Mouse (Mus musculus) olfactory bulb, adult 2 months (tissue): Measurements from ENCODE around the gene Gm20696. TPM values are rescaled to one million over a fixed set of nuclear protein-coding genes. Genes with fewer than 3 reads are reported as not detected.

ENCODE experiments used
- H3K27ac ChIP-seq: fragments of 200-500 bp; 2 replicates; pipeline ENCODE4 v1.5.1; 2012; ENCODE audit warnings: low read depth, low read length; ENCODE audit not compliant: insufficient read depth
- H3K4me1 ChIP-seq: fragments of 200-500 bp; 2 replicates; pipeline ENCODE4 v1.6.1; 2012; ENCODE audit warnings: low read length; ENCODE audit not compliant: control insufficient read depth, insufficient read depth
- H3K4me3 ChIP-seq: fragments of 200-500 bp; 2 replicates; pipeline ENCODE4 v1.5.1; 2012; ENCODE audit warnings: mild to moderate bottlenecking, low read depth, low read length, moderate library complexity; ENCODE audit not compliant: insufficient read depth
- CTCF ChIP-seq: fragments of 200-500 bp; IDR thresholded peaks from 2 replicates; pipeline ENCODE4 v1.5.1; 2012; ENCODE audit warnings: low read depth, mild to moderate bottlenecking, low read length, moderate library complexity; ENCODE audit not compliant: insufficient read depth
- POLR2A ChIP-seq: fragments of 200-500 bp; IDR thresholded peaks from 2 replicates; pipeline ENCODE4 v1.6.1; 2012; ENCODE audit warnings: mild to moderate bottlenecking, low read depth, low read length, moderate library complexity; ENCODE audit not compliant: insufficient read depth
- WGBS: fragments of 180-500 bp; shearing (Covaris S2); methylation state at CpG from one replicate; pipeline ENCODE4 v1.1.7; 2018; 5-methylcytosine and 5-hydroxymethylcytosine counted together
- polyA plus RNA-seq: library from polyadenylated mRNA; stranded (reverse); fragments of >200 nt; gene quantifications from 2 replicates; pipeline ENCODE4 v1.2.4, GENCODE M21; 2012; ENCODE audit warnings: low replicate concordance; ENCODE audit not compliant: missing spikeins, insufficient read depth, insufficient read length

Gm20696 gene
- polyA plus RNA-seq, 1 experiment = not detected

GRCm38 (mm10) chr6:99428961-99429360 is 237.6 kb downstream of the Gm20696 start:
- TF ChIP-seq POLR2A (no peak), CTCF (no peak)
- WGBS = 94% methylated on average over 2 of the region's 2 CpGs

GRCm38 (mm10) chr6:99427301-99427700 is 239.3 kb downstream of the Gm20696 start:
- WGBS = 79% methylated on average over 4 of the region's 4 CpGs
- TF ChIP-seq CTCF = no peak
- TF ChIP-seq POLR2A = no peak
- no peak overlapping the region for H3K4me3 ChIP-seq
- no peak overlapping the region for H3K27ac ChIP-seq
- H3K4me1 ChIP-seq = no peaks in the 10 kb centered on the region

More at GRCm38 (mm10) chr6:99428961-99429360, 237.6 kb downstream of the Gm20696 start:
- H3K4me1 ChIP-seq = no peaks in the 10 kb centered on the region
- H3K4me3 ChIP-seq = no peak overlapping the region
- H3K27ac ChIP-seq = no peak overlapping the region

DNA sequence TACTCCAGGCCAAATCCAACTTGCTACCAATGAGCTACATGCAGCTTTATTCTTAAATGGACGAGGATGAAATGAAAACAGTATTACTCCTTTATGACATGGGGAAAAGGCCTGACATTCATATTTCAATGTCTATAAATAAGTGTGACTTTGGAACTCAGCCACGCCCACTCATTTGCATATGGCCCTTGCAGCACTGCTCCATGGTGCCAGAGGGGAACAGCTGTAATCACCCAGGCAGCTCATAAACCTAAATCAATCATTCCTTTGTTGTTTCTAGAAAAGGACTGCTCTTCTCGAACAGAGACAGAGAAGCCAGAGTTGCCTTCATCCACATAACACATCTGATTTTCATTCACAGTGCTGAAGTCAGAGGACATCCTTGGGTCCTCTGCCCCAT is 241.6 kb downstream of the Gm20696 start:
- H3K4me3 ChIP-seq = no peak overlapping the region
- 0 out of 2 replicates have a peak, but pooled peaks cover 3% of the 10 kb centered on the region for H3K4me1 ChIP-seq
- no peak overlapping the region for H3K27ac ChIP-seq
- TF ChIP-seq CTCF = no peak
- WGBS = 81% methylated on average over 3 of the region's 3 CpGs

GRCm38 (mm10) chr6:99420666-99421065 is 245.9 kb downstream of the Gm20696 start:
- WGBS = 90% methylated on average over 8 of the region's 8 CpGs
- Histone ChIP-seq H3K27ac (no peak overlapping the region), H3K4me3 (no peak overlapping the region), H3K4me1 (0 out of 2 replicates have a peak, but pooled peaks cover 3% of the 10 kb centered on the region)
- TF ChIP-seq POLR2A (no peak), CTCF (no peak)

DNA sequence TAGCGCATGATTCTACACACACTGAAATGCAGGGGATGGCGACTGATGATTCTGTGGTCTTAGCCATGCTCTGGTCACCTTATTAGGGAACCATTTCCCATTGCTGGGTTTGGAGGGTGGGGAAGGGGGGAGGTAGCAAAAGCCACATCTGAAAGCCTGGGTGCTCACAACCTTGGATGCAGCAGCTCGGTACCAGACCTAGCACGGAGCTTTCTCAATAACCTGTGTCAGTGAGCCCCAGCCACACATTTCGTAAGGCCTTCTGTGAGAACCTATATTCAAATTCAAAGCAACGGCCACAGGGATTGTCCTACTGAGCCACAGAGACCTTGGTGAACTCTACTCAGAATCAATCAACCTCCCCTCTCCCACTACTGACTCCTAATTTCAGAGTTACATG is 254.0 kb downstream of the Gm20696 start:
- H3K27ac ChIP-seq = no peak overlapping the region
- 93% methylated on average over 6 of the region's 6 CpGs for WGBS
- TF ChIP-seq CTCF = no peak
- no peak for TF ChIP-seq POLR2A
- H3K4me1 ChIP-seq = peaks cover 2% of the 10 kb centered on the region; the same call in 1 of the 2 replicates
- no peak overlapping the region for H3K4me3 ChIP-seq

DNA sequence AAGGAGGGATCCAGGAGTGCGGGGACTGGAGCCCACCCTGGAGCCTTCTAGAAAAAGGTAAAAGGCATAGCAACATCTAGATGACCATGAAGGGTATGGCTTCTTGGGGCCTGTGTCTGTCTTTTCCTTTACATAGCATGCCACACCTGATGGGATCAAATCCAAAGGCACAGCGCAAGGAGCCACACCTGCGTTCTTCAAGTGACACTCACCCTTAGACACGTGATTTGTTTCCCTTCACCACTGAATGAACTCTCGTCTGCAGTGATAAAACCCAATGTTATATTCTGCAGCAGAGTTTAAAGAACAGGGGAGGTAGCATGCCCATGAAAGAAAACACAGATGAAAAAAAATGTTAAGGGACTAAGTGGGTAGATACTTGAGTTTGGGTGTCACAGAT is 257.0 kb downstream of the Gm20696 start:
- no peak for TF ChIP-seq CTCF
- TF ChIP-seq POLR2A = no peak
- Histone ChIP-seq H3K4me1 (peaks cover 4% of the 10 kb centered on the region; the same call in 1 of the 2 replicates), H3K4me3 (no peak overlapping the region), H3K27ac (no peak overlapping the region)
- whole genome bisulfite sequencing = 96% methylated on average over 5 of the region's 5 CpGs

DNA sequence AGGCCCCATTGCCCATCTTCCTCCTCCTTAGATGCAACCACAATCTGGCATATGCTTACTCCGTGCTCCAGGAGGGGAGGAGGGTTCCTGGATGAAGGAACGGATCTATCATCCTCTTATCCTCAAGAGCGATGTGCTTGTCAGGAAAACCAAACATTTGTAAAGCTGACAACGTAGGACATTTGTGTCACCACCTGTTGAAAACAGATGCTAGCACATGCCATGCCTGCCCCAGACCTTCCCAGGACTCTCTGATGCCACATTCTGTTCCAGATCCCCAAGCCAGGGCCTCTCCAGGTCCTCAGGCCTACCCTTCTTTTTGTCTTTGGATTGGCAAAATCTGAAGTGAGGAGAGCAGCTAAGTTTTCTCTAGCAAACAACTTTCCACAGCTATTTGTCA is 257.7 kb downstream of the Gm20696 start:
- H3K4me1 ChIP-seq = peaks cover 4% of the 10 kb centered on the region; the same call in 1 of the 2 replicates
- TF ChIP-seq POLR2A (no peak), CTCF (no peak)
- H3K4me3 ChIP-seq = no peak overlapping the region
- 97% methylated on average over 4 of the region's 4 CpGs for WGBS
- no peak overlapping the region for H3K27ac ChIP-seq

GRCm38 (mm10) chr6:99403755-99404390 is 262.7 kb downstream of the Gm20696 start:
- H3K27ac ChIP-seq = no peak overlapping the region
- TF ChIP-seq CTCF (no peak), POLR2A (no peak)
- 98% methylated on average over 6 of the region's 6 CpGs for WGBS
- H3K4me1 ChIP-seq = 0 out of 2 replicates have a peak, but pooled peaks cover 4% of the 10 kb centered on the region
- no peak overlapping the region for H3K4me3 ChIP-seq

GRCm38 (mm10) chr6:99402941-99403340 is 263.7 kb downstream of the Gm20696 start:
- WGBS = 81% methylated on average over 9 of the region's 9 CpGs
- H3K27ac ChIP-seq = no peak overlapping the region
- TF ChIP-seq POLR2A = no peak
- TF ChIP-seq CTCF = no peak
- H3K4me1 ChIP-seq = 0 out of 2 replicates have a peak, but pooled peaks cover 4% of the 10 kb centered on the region
- H3K4me3 ChIP-seq = no peak overlapping the region

GRCm38 (mm10) chr6:99402370-99402769 is 264.2 kb downstream of the Gm20696 start:
- H3K27ac ChIP-seq = no peak overlapping the region
- TF ChIP-seq POLR2A (no peak), CTCF (no peak)
- 90% methylated on average over 3 of the region's 3 CpGs for WGBS
- no peak overlapping the region for H3K4me3 ChIP-seq
- 0 out of 2 replicates have a peak, but pooled peaks cover 4% of the 10 kb centered on the region for H3K4me1 ChIP-seq
